Mouse (Mus musculus) midbrain, embryonic 15.5 days (tissue): ENCODE measurements around the gene Cnot8. TPM values are rescaled to one million over a fixed set of nuclear protein-coding genes. Genes with fewer than 3 reads are reported as not detected.

Source experiments
- ATAC-seq: fragments of 200-750 bp; cut with Nextera tagmentation; replicated peaks from 2 replicates; pipeline ENCODE4 v1.8.0; 2017; ENCODE audit warnings: moderate TSS enrichment
- H3K27ac ChIP-seq: fragments of 300-500 bp; sonication (generic); 2 replicates; pipeline ENCODE4 v1.5.1; 2015; ENCODE audit warnings: mild to moderate bottlenecking, inconsistent platforms
- H3K27me3 ChIP-seq: fragments of 300-500 bp; sonication (generic); replicated peaks from 2 replicates; pipeline ENCODE4 v1.6.1; 2015; ENCODE audit warnings: inconsistent platforms
- H3K36me3 ChIP-seq: fragments of 300-500 bp; sonication (generic); replicated peaks from 2 replicates; pipeline ENCODE4 v1.6.1; 2015; ENCODE audit warnings: inconsistent platforms
- H3K4me1 ChIP-seq: fragments of 300-500 bp; sonication (generic); 2 replicates; pipeline ENCODE4 v1.6.1; 2015; ENCODE audit warnings: inconsistent platforms
- H3K4me2 ChIP-seq: fragments of 300-500 bp; sonication (generic); 2 replicates; pipeline ENCODE4 v1.6.1; 2015; ENCODE audit warnings: inconsistent platforms, mild to moderate bottlenecking, moderate library complexity
- H3K4me3 ChIP-seq: fragments of 300-500 bp; sonication (generic); 2 replicates; pipeline ENCODE4 v1.5.1; 2015; ENCODE audit warnings: mild to moderate bottlenecking, inconsistent platforms
- H3K9ac ChIP-seq: fragments of 300-500 bp; sonication (generic); 2 replicates; pipeline ENCODE4 v1.6.1; 2015; ENCODE audit warnings: mild to moderate bottlenecking, inconsistent platforms
- H3K9me3 ChIP-seq: fragments of 300-500 bp; sonication (generic); 2 replicates; pipeline ENCODE4 v1.6.1; 2016; ENCODE audit warnings: inconsistent platforms
- WGBS: fragments of 180-500 bp; shearing (Covaris S2); methylation state at CpG from one replicate; pipeline ENCODE4 v1.1.7; 2015; ENCODE audit warnings: mixed read lengths; 5-methylcytosine and 5-hydroxymethylcytosine counted together
- polyA plus RNA-seq: library from polyadenylated mRNA; unstranded; fragments of >200 nt; fragmentation: Nextera tagmentation; extraction: Ambion mirVana; gene quantifications from 2 replicates; pipeline ENCODE4 v1.2.1, GENCODE M21; 2015

The Cnot8 gene
- polyA plus RNA-seq, 1 experiment from 2014 or later = 116 TPM

DNA sequence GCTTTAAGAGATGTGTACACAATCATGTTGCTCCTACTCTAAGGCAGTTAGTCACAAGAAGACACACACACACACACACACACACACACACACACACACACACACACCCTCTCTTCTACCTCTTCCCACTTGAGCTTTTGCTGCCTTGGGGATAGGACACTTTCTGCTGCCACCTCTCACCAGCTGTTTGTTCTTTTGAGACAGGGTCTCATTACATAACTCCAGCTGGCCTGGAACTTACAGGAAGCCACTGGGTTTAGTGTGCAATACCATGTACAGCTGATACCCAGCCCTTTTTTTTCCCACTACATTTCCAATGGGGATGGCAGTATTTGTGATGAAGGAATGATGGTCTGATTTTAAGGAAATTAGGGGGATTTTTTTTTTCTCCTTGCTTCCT, 31.3 kb downstream of the Cnot8 start:
- no peak overlapping the region for H3K4me2 ChIP-seq
- H3K9me3 ChIP-seq = no peaks in the 10 kb centered on the region
- no peaks in the 10 kb centered on the region for H3K27me3 ChIP-seq
- H3K27ac ChIP-seq = no peak overlapping the region
- peaks cover 57% of the 10 kb centered on the region for H3K36me3 ChIP-seq
- H3K4me3 ChIP-seq = no peak overlapping the region
- H3K4me1 ChIP-seq = no peaks in the 10 kb centered on the region
- no peak overlapping the region for H3K9ac ChIP-seq
- ATAC-seq = no peak

GRCm38 (mm10) chr11:58136677-58137076, 32.7 kb downstream of the Cnot8 start:
- H3K4me3 ChIP-seq = no peak overlapping the region
- no peak overlapping the region for H3K27ac ChIP-seq
- H3K9me3 ChIP-seq = no peaks in the 10 kb centered on the region
- H3K27me3 ChIP-seq = no peaks in the 10 kb centered on the region
- no peaks in the 10 kb centered on the region for H3K4me1 ChIP-seq
- peaks cover 57% of the 10 kb centered on the region for H3K36me3 ChIP-seq
- WGBS = 94% methylated on average over 6 of the region's 6 CpGs
- no peak for ATAC-seq
- no peak overlapping the region for H3K9ac ChIP-seq
- no peak overlapping the region for H3K4me2 ChIP-seq

DNA sequence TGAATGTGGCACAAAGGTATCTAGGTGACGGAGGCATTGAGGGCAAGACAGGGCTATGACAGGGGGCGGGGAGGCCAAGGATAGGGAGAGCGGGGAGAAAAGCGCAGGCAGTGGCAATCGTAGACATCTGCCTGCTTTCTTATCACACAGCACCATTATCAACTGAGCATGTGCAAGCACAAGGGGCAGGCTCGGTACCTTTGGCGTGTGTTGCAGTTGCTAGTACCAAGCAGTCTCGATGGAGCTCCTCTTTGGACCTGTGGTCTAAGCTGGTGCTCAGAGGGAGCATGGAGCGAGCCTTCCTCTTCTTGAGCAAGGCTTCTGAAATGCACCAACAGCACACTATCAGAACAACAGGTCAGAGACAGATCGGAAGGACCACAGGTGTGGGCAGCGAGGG, 34.9 kb downstream of the Cnot8 start:
- H3K36me3 ChIP-seq = peaks cover 52% of the 10 kb centered on the region
- no peak overlapping the region for H3K27ac ChIP-seq
- H3K9ac ChIP-seq = no peak overlapping the region
- no peaks in the 10 kb centered on the region for H3K9me3 ChIP-seq
- no peak for ATAC-seq
- H3K4me2 ChIP-seq = no peak overlapping the region
- H3K4me3 ChIP-seq = no peak overlapping the region
- H3K4me1 ChIP-seq = no peaks in the 10 kb centered on the region
- WGBS = 73% methylated on average over 11 of the region's 11 CpGs
- no peaks in the 10 kb centered on the region for H3K27me3 ChIP-seq

DNA sequence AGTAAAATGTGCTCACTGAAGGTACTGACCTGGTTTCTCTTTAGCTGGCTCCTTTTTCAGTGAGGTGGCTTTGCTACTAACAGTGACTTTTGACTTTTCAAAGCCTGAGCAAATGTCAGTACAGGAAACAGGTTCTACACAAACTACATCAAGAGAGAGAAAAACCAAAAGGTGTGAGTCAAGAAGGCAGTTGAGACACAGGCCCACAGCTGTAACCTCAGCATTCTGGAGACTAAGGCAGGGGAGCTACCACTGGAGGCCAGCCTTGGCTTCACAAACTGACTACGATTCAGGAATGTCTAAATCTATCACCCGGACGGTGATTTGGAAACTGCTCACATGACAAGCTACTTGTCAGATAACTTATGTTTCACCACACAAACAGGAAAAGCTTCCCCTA, 35.5 kb downstream of the Cnot8 start:
- Histone ChIP-seq H3K9ac (no peak overlapping the region), H3K4me3 (no peak overlapping the region), H3K9me3 (no peaks in the 10 kb centered on the region), H3K27ac (no peak overlapping the region), H3K36me3 (peaks cover 51% of the 10 kb centered on the region), H3K27me3 (no peaks in the 10 kb centered on the region), H3K4me1 (no peaks in the 10 kb centered on the region), H3K4me2 (no peak overlapping the region)
- 84% methylated on average over 3 of the region's 3 CpGs for WGBS
- no peak for ATAC-seq

DNA sequence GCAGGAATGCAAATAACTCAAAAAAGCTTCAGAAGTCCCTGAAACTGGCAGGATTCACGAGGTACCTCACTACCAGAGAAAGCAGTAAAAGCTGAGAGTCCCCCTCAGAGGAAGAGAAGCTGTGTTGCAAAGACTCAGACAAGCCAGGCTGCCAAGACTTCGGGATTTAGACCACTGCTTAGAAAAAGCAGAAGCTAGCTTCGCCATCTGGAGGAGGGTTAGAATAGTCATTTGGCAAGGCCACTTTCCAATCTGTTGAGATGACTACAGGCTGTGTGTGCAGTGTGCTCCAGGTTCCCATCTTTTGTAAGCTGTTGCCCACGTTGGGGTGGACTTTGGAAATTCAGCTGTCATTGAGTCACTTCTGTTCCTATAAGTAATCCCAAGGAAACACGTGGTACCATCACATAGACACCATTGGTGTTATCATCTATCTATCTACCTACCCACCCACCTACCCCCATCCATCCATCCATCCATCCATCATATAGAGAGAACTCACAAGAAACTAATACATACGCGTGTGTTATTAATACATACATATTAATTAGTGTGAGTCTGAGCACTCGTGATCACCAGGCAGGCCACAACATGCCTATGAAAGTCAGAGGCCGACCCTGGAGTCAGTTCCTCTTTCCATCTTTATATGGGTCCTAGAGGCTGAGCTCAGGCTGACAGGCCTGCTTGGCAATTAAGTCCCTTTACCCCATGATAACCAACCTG, 39.9 kb downstream of the Cnot8 start:
- WGBS = 92% methylated on average over 9 of the region's 9 CpGs
- ATAC-seq = no peak
- H3K4me3 ChIP-seq = no peak overlapping the region
- no peak overlapping the region for H3K4me2 ChIP-seq
- H3K27ac ChIP-seq = no peak overlapping the region
- no peak overlapping the region for H3K9ac ChIP-seq
- peaks cover 61% of the 10 kb centered on the region for H3K36me3 ChIP-seq
- H3K4me1 ChIP-seq = no peaks in the 10 kb centered on the region
- H3K27me3 ChIP-seq = no peaks in the 10 kb centered on the region
- no peaks in the 10 kb centered on the region for H3K9me3 ChIP-seq

DNA sequence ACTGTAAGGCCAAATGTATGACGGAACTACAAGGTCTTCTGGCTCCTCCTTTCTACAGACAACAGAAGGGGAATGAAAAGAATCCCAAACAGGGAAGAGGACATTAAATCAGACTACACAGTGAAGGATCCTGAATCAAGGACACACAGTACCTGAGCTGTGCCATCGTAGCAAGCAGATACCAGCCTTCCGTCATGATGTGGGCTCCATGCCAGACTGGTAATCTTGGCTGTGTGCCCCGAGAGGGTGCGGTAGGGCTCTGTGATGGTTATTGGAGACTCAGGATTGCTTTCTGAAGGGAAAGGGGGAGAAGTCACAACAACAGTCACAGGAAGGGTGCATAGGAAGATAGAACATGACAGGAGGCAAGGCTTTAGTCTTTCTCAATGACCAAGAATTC, 42.3 kb downstream of the Cnot8 start:
- Histone ChIP-seq H3K27ac (no peak overlapping the region), H3K9me3 (no peaks in the 10 kb centered on the region), H3K27me3 (no peaks in the 10 kb centered on the region), H3K4me3 (no peak overlapping the region), H3K36me3 (peaks cover 60% of the 10 kb centered on the region), H3K9ac (no peak overlapping the region), H3K4me2 (no peak overlapping the region), H3K4me1 (no peaks in the 10 kb centered on the region)
- ATAC-seq = no peak
- WGBS = 90% methylated on average over 5 of the region's 5 CpGs

GRCm38 (mm10) chr11:58155458-58155857, 51.5 kb downstream of the Cnot8 start:
- Histone ChIP-seq H3K4me1 (no peaks in the 10 kb centered on the region), H3K9ac (no peak overlapping the region), H3K27ac (no peak overlapping the region), H3K9me3 (no peaks in the 10 kb centered on the region), H3K27me3 (no peaks in the 10 kb centered on the region), H3K4me2 (no peak overlapping the region), H3K36me3 (peaks cover 47% of the 10 kb centered on the region), H3K4me3 (no peak overlapping the region)
- WGBS = 95% methylated on average over 9 of the region's 9 CpGs
- no peak for ATAC-seq

- no peak overlapping the region for H3K4me2 ChIP-seq
- no peaks in the 10 kb centered on the region for H3K4me1 ChIP-seq
- H3K27ac ChIP-seq = no peak overlapping the region
- no peaks in the 10 kb centered on the region for H3K9me3 ChIP-seq
- no peak overlapping the region for H3K9ac ChIP-seq
- 92% methylated on average over 3 of the region's 3 CpGs for WGBS
- no peak overlapping the region for H3K4me3 ChIP-seq
- no peaks in the 10 kb centered on the region for H3K27me3 ChIP-seq
- no peak for ATAC-seq
- H3K36me3 ChIP-seq = peaks cover 40% of the 10 kb centered on the region
Observed at GRCm38 (mm10) chr11:58156871-58157270, 52.9 kb downstream of the Cnot8 start.

GRCm38 (mm10) chr11:58165072-58165471, 61.1 kb downstream of the Cnot8 start:
- no peaks in the 10 kb centered on the region for H3K27me3 ChIP-seq
- H3K4me2 ChIP-seq = no peak overlapping the region
- no peaks in the 10 kb centered on the region for H3K9me3 ChIP-seq
- H3K4me3 ChIP-seq = no peak overlapping the region
- peaks cover 9% of the 10 kb centered on the region for H3K4me1 ChIP-seq
- no peak for ATAC-seq
- 92% methylated on average over 2 of the region's 2 CpGs for WGBS
- H3K27ac ChIP-seq = no peak overlapping the region
- peaks cover 26% of the 10 kb centered on the region for H3K36me3 ChIP-seq
- H3K9ac ChIP-seq = no peak overlapping the region

DNA sequence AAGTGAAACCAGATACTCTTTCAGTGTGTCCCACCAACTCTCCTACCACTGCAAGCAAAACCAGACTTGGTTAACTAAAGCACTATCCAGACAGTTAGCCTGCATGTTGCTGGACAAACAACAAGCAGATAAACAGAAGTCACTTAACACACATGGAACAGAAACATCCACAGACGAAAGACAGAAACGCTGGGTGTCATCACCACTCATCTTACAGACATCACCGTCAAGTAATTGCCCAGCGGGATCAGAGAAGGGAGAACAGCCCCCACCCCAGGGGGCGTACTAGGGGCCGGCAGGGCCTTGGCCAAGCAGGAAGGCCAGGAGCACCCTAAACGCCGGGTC, 63.8 kb downstream of the Cnot8 start:
- peaks cover 16% of the 10 kb centered on the region for H3K36me3 ChIP-seq
- no peaks in the 10 kb centered on the region for H3K27me3 ChIP-seq
- H3K4me1 ChIP-seq = peaks cover 21% of the 10 kb centered on the region
- peak overlapping the region; percentile 73 for H3K27ac ChIP-seq
- H3K9me3 ChIP-seq = no peaks in the 10 kb centered on the region
- H3K4me3 ChIP-seq = peak overlapping the region; percentile 87
- no peak for ATAC-seq
- peak overlapping the region; percentile 67 for H3K4me2 ChIP-seq
- WGBS = under 1% methylated on average over 8 of the region's 8 CpGs
- H3K9ac ChIP-seq = peak overlapping the region; percentile 73

Other genes starting within 250 kb of the Cnot8 start
- gene Larp1, start 95.1 kb upstream of the Cnot8 start, polyA plus RNA-seq = 22.1 and 22.8 TPM in 2 replicates
- gene Gm12248, start 11.0 kb upstream of the Cnot8 start, polyA plus RNA-seq = 0.15 and 0.18 TPM in 2 replicates
- gene Gemin5, start 64.4 kb downstream of the Cnot8 start, polyA plus RNA-seq = 14.0 and 15.1 TPM in 2 replicates
- gene Mrpl22, start 67.5 kb downstream of the Cnot8 start, polyA plus RNA-seq = 93.1 and 95.2 TPM in 2 replicates
- 1.3 and 1.9 TPM in 2 replicates for gene Igtp, start 95.4 kb downstream of the Cnot8 start, polyA plus RNA-seq
- 1.2 and 2.0 TPM in 2 replicates for gene Irgm2, start 95.5 kb downstream of the Cnot8 start, polyA plus RNA-seq
- not detected in 2 replicates for gene 4930438A08Rik, start 170.6 kb downstream of the Cnot8 start, polyA plus RNA-seq
- 30.5 and 32.5 TPM in 2 replicates for gene Zfp692, start 202.9 kb downstream of the Cnot8 start, polyA plus RNA-seq
- gene Zfp672, start 226.2 kb downstream of the Cnot8 start, polyA plus RNA-seq = 40.6 and 42.7 TPM in 2 replicates
- 53.4 and 55.8 TPM in 2 replicates for gene Sh3bp5l, start 226.6 kb downstream of the Cnot8 start, polyA plus RNA-seq